Mouse (Mus musculus) spleen, adult 2 months (tissue): ENCODE measurements around the gene Ss18l1.

Experiments used
- CTCF ChIP-seq: fragments of 200-500 bp; IDR thresholded peaks from 2 replicates; pipeline ENCODE4 v1.5.1; 2011; ENCODE audit warnings: mild to moderate bottlenecking, inconsistent platforms; ENCODE audit not compliant: insufficient read depth, insufficient read length, insufficient replicate concordance; ENCODE audit errors: extremely low read depth
- POLR2A ChIP-seq: fragments of 200-500 bp; IDR thresholded peaks from 2 replicates; pipeline ENCODE4 v1.6.1; 2011; ENCODE audit warnings: low read depth, low read length, inconsistent platforms

GRCm38 (mm10) chr2:180087472-180087871, 45.2 kb downstream of the Ss18l1 start:
- TF ChIP-seq CTCF = no peak
- TF ChIP-seq POLR2A = no peak
